Comparison of ENCODE assay signal across 23 mouse cellular contexts in genomic region chr12:108087489-108087888, GRCm38 (mm10).
A peak's percentile ranks its signal among the peaks of the same experiment; 100 is the strongest.
DNase-seq lines count a peak whose midpoint lies in the region; ATAC-seq and TF ChIP-seq lines count a peak whose summit lies in the region.
"Had no signal": no experiment of that assay in that cellular context is flagged by ENCODE, and none has a peak within 500 bp of the region (broad histone marks: within the 10 kb centered on the region; RNA-seq: fewer than 3 reads in every experiment).

No protein-coding gene starts in this region.

- no peaks in the 10 kb centered on the region for H3K4me1 ChIP-seq in heart, embryonic 11.5 days (ENCODE audit: control insufficient read depth, insufficient read depth, low read length)
- H3K4me1 ChIP-seq in lung, embryonic 14.5 days (ENCODE audit: insufficient read depth): no peaks in the 10 kb centered on the region
- H3K4me1 ChIP-seq in intestine, postnatal 0 days (replicated peaks; ENCODE audit: control insufficient read depth, insufficient read depth, low read length): no peaks in the 10 kb centered on the region
- H3K4me1 ChIP-seq: hindbrain, embryonic 15.5 days; limb, embryonic 15.5 days; liver, embryonic 15.5 days; midbrain, embryonic 12.5 days; neural tube, embryonic 13.5 days had no signal

- 77% methylated on average over 2 of the region's 2 CpGs for WGBS in heart, embryonic 11.5 days (ENCODE audit: insufficient replicate concordance)
- WGBS in lung, embryonic 14.5 days: 36% methylated on average over 2 of the region's 2 CpGs
- 62% methylated on average over 2 of the region's 2 CpGs for WGBS in intestine, postnatal 0 days

- H3K4me3 ChIP-seq in heart, embryonic 11.5 days (ENCODE audit: low read depth, low read length): no peak overlapping the region
- no peak overlapping the region for H3K4me3 ChIP-seq in lung, embryonic 14.5 days (ENCODE audit: low read depth, low read length)
- H3K4me3 ChIP-seq in intestine, postnatal 0 days (ENCODE audit: low read depth, low read length): no peak overlapping the region
- H3K4me3 ChIP-seq: gastrocnemius, adult 2 months; hindbrain, embryonic 15.5 days; limb, embryonic 15.5 days; liver, embryonic 15.5 days; midbrain, embryonic 12.5 days; neural tube, embryonic 13.5 days had no signal

- no peaks in the 10 kb centered on the region for H3K27me3 ChIP-seq in heart, embryonic 11.5 days (ENCODE audit: control insufficient read depth, insufficient read depth, low read length)
- no peaks in the 10 kb centered on the region for H3K27me3 ChIP-seq in lung, embryonic 14.5 days (ENCODE audit: insufficient read depth, low read length)
- H3K27me3 ChIP-seq in intestine, postnatal 0 days (replicated peaks; ENCODE audit: control insufficient read depth, insufficient read depth, low read length): no peaks in the 10 kb centered on the region
- H3K27me3 ChIP-seq: hindbrain, embryonic 15.5 days; limb, embryonic 15.5 days; liver, embryonic 15.5 days; midbrain, embryonic 12.5 days; neural tube, embryonic 13.5 days had no signal

- no peak for ATAC-seq in heart, embryonic 11.5 days (replicated peaks; ENCODE audit: insufficient number of reproducible peaks, low FRiP score, low TSS enrichment)
- no peak; the same call in 1 of the 2 replicates for ATAC-seq in lung, embryonic 14.5 days (ENCODE audit: insufficient read depth)
- 0 out of 2 replicates have a peak, but pooled peaks have one; percentile 36 for ATAC-seq in intestine, postnatal 0 days
- ATAC-seq in inflammation-experienced regulatory T-cells, adult 6 months: no peak
- ATAC-seq: forebrain, embryonic 16.5 days had no signal

- H3K9me3 ChIP-seq in heart, embryonic 11.5 days (replicated peaks; ENCODE audit: control insufficient read depth, low read length): no peaks in the 10 kb centered on the region
- H3K9me3 ChIP-seq in lung, embryonic 14.5 days (ENCODE audit: low read depth, low read length): no peaks in the 10 kb centered on the region
- no peaks in the 10 kb centered on the region for H3K9me3 ChIP-seq in intestine, postnatal 0 days (ENCODE audit: control insufficient read depth)
- H3K9me3 ChIP-seq: hindbrain, embryonic 15.5 days; limb, embryonic 15.5 days; liver, embryonic 15.5 days; midbrain, embryonic 12.5 days; neural tube, embryonic 13.5 days had no signal

- no peak overlapping the region for H3K27ac ChIP-seq in heart, embryonic 11.5 days (ENCODE audit: low read depth, low read length)
- no peak overlapping the region for H3K27ac ChIP-seq in lung, embryonic 14.5 days (ENCODE audit: low read depth)
- no peak overlapping the region for H3K27ac ChIP-seq in intestine, postnatal 0 days (ENCODE audit: low read depth, low read length)
- H3K27ac ChIP-seq: gastrocnemius, adult 2 months; hindbrain, embryonic 15.5 days; limb, embryonic 15.5 days; liver, embryonic 15.5 days; midbrain, embryonic 12.5 days; neural tube, embryonic 13.5 days had no signal

- TF ChIP-seq CTCF in lung, embryonic 14.5 days (IDR thresholded peaks at IDR 0.05; ENCODE audit: low read depth): no peak; the same call in 1 of the 2 replicates
- peak; percentile 41; the same call in 1 of the 2 replicates for TF ChIP-seq CTCF in intestine, postnatal 0 days (IDR thresholded peaks at IDR 0.05; ENCODE audit: low read depth)

- H3K36me3 ChIP-seq in heart, embryonic 11.5 days (ENCODE audit: control insufficient read depth, insufficient read depth, low read length): no peaks in the 10 kb centered on the region
- no peaks in the 10 kb centered on the region for H3K36me3 ChIP-seq in lung, embryonic 14.5 days (ENCODE audit: insufficient read depth)
- H3K36me3 ChIP-seq in intestine, postnatal 0 days (ENCODE audit: control insufficient read depth, insufficient read depth): no peaks in the 10 kb centered on the region
- H3K36me3 ChIP-seq: G1E; hindbrain, embryonic 15.5 days; limb, embryonic 15.5 days; liver, embryonic 15.5 days; midbrain, embryonic 12.5 days; neural tube, embryonic 13.5 days had no signal

- DNase-seq in cerebellum, postnatal 10 days: peak; percentile 30 to 34
- DNase-seq in cerebellum, postnatal 4 days (ENCODE audit: low spot score in 2 of 2): no peak
- DNase-seq in heart, postnatal 4 days: peak; percentile 21
- peak; percentile 23 for DNase-seq in lung, embryonic 14.5 days
- DNase-seq in lung, postnatal 25 days (ENCODE audit: low spot score): no peak
- DNase-seq: cerebellum, adult 9-11 months; embryo, embryonic 11 days; gastrocnemius, adult 2 months; heart, adult 18-20 months; kidney, adult 8-10 months; kidney, postnatal 4 days; right cerebral cortex, adult 18-20 months; thymus, postnatal 25 days had no signal

- H3K4me2 ChIP-seq in heart, embryonic 11.5 days: no peak overlapping the region
- no peak overlapping the region for H3K4me2 ChIP-seq in lung, embryonic 14.5 days
- H3K4me2 ChIP-seq in intestine, postnatal 0 days (replicated peaks; ENCODE audit: low read depth): no peak overlapping the region
- H3K4me2 ChIP-seq: hindbrain, embryonic 15.5 days; limb, embryonic 15.5 days; liver, embryonic 15.5 days; midbrain, embryonic 12.5 days; neural tube, embryonic 13.5 days had no signal

- no peak overlapping the region for H3K9ac ChIP-seq in heart, embryonic 11.5 days (ENCODE audit: low read depth, low read length)
- H3K9ac ChIP-seq in lung, embryonic 14.5 days: no peak overlapping the region
- H3K9ac ChIP-seq in intestine, postnatal 0 days (ENCODE audit: low read depth, low read length): no peak overlapping the region
- H3K9ac ChIP-seq: hindbrain, embryonic 15.5 days; limb, embryonic 15.5 days; liver, embryonic 15.5 days; midbrain, embryonic 12.5 days; neural tube, embryonic 13.5 days had no signal

Comparison
In these comparisons a context has a peak if more than half of its experiments do, and no peak if none do; other contexts are left out.
1. DNase-seq: peak in cerebellum, postnatal 10 days (2 of 2), heart, postnatal 4 days (single experiment) and lung, embryonic 14.5 days (single experiment); none in cerebellum, postnatal 4 days (0 of 2) and lung, postnatal 25 days (single experiment).